Mouse (Mus musculus): Measurements from ENCODE around the gene Pgbd1.
"Not testable (repeated sequence)": the region's sequence is repeated elsewhere in the genome, so short reads cannot be mapped to it uniquely, and the experiment has no call there.

The Pgbd1 gene

GRCm38 (mm10) chr13:21440503-21441206, at the start of gene Pgbd1:
Pgbd1 (minus strand) TSS chr13:21441058.
- DNase-seq = peak; percentile 90

- no peak for DNase-seq
These were observed 46.0 kb upstream of the Pgbd1 start for GRCm38 (mm10) chr13:21486881-21487280.

- peak; percentile 91 for DNase-seq
These were observed 38.2 kb upstream of the Pgbd1 start, which contains the start of the genes Zkscan4 and Gm10065 for GRCm38 (mm10) chr13:21478759-21479670. Zkscan4 (plus strand) TSS chr13:21478907. Gm10065 (minus strand) TSS chr13:21479441.

GRCm38 (mm10) chr13:21472427-21472826, 31.6 kb upstream of the Pgbd1 start:
- no peak for DNase-seq

GRCm38 (mm10) chr13:21469097-21469496, 28.2 kb upstream of the Pgbd1 start:
- peak; percentile 12 for DNase-seq

- DNase-seq = peak; percentile 93
These were observed 27.5 kb upstream of the Pgbd1 start, which contains the start of gene Nkapl for GRCm38 (mm10) chr13:21468061-21469019. Nkapl (minus strand) TSS chr13:21468509.

GRCm38 (mm10) chr13:21467336-21467735, 26.5 kb upstream of the Pgbd1 start:
- DNase-seq = no peak

GRCm38 (mm10) chr13:21462516-21462915, 21.7 kb upstream of the Pgbd1 start:
- DNase-seq = not testable (repeated sequence)

- DNase-seq = no peak
These were observed 15.5 kb upstream of the Pgbd1 start for GRCm38 (mm10) chr13:21456347-21456746.

- no peak for DNase-seq
These were observed 13.3 kb upstream of the Pgbd1 start for GRCm38 (mm10) chr13:21454133-21454532.

GRCm38 (mm10) chr13:21453449-21453848, 12.6 kb upstream of the Pgbd1 start, which contains the start of gene Zscan26:
Zscan26 (minus strand) TSS chr13:21453730.
- DNase-seq = peak; percentile 92

- no peak for DNase-seq
These were observed 12.2 kb upstream of the Pgbd1 start for GRCm38 (mm10) chr13:21453042-21453441.

GRCm38 (mm10) chr13:21447856-21448614, 7.2 kb upstream of the Pgbd1 start:
- no peak for DNase-seq

- no peak for DNase-seq
These were observed 5.9 kb upstream of the Pgbd1 start for GRCm38 (mm10) chr13:21446796-21447195.

- no peak for DNase-seq
These were observed 332 bp upstream of the Pgbd1 start for GRCm38 (mm10) chr13:21441207-21441572.

GRCm38 (mm10) chr13:21435476-21435875, 5.4 kb downstream of the Pgbd1 start:
- DNase-seq = no peak

- DNase-seq = no peak
These were observed 13.2 kb downstream of the Pgbd1 start for GRCm38 (mm10) chr13:21427631-21428030.

GRCm38 (mm10) chr13:21423301-21423700, 17.6 kb downstream of the Pgbd1 start:
- DNase-seq = no peak

- no peak for DNase-seq
These were observed 22.0 kb downstream of the Pgbd1 start for GRCm38 (mm10) chr13:21418865-21419264.

- no peak for DNase-seq
These were observed 23.4 kb downstream of the Pgbd1 start for GRCm38 (mm10) chr13:21417298-21418010.

GRCm38 (mm10) chr13:21415750-21416149, 25.1 kb downstream of the Pgbd1 start:
- no peak for DNase-seq

Measured in retina, postnatal 1 day (tissue).